Mouse (Mus musculus): ENCODE measurements around the gene Gm26602.
A peak's percentile ranks its signal among the peaks of the same experiment; 100 is the strongest.

The Gm26602 gene

GRCm38 (mm10) chr10:79959847-79960601 is 49.4 kb downstream of the Gm26602 start, which contains the start of gene Wdr18:
Gene Wdr18 (plus strand): TSS chr10:79960152.
- DNase-seq (ENCODE audit: low read depth): peak; percentile 100
